Mouse (Mus musculus): Measurements from ENCODE around the gene Thap8. TPM values are rescaled to one million over a fixed set of nuclear protein-coding genes. Genes with fewer than 3 reads are reported as not detected.

Gene Thap8
- polyA plus RNA-seq, 1 experiment from 2014 or later = 0.52 TPM

GRCm38 (mm10) chr7:30309395-30310129 lies 29.7 kb downstream of the Thap8 start:
- Histone ChIP-seq H3K9me3 (no peaks in the 10 kb centered on the region), H3K4me3 (peak overlapping the region; percentile 68), H3K27ac (no peak overlapping the region), H3K36me3 (peaks cover 48% of the 10 kb centered on the region), H3K9ac (peak overlapping the region; percentile 72), H3K27me3 (replicated peaks) (no peaks in the 10 kb centered on the region), H3K4me1 (peaks cover 18% of the 10 kb centered on the region), H3K4me2 (replicated peaks) (peak overlapping the region; percentile 90)
- no peak for ATAC-seq (ENCODE audit: low FRiP score, low read depth)
- WGBS = 68% methylated on average over 15 of the region's 15 CpGs

GRCm38 (mm10) chr7:30310136-30310535 lies 30.2 kb downstream of the Thap8 start:
- no peak overlapping the region for H3K9ac ChIP-seq
- H3K4me2 ChIP-seq (replicated peaks) = no peak overlapping the region
- ATAC-seq (ENCODE audit: low FRiP score, low read depth) = no peak
- H3K27me3 ChIP-seq (replicated peaks) = no peaks in the 10 kb centered on the region
- H3K36me3 ChIP-seq = peaks cover 46% of the 10 kb centered on the region
- H3K9me3 ChIP-seq = no peaks in the 10 kb centered on the region
- WGBS = 94% methylated on average over 12 of the region's 12 CpGs
- peaks cover 21% of the 10 kb centered on the region for H3K4me1 ChIP-seq
- H3K27ac ChIP-seq = no peak overlapping the region
- H3K4me3 ChIP-seq = no peak overlapping the region

DNA sequence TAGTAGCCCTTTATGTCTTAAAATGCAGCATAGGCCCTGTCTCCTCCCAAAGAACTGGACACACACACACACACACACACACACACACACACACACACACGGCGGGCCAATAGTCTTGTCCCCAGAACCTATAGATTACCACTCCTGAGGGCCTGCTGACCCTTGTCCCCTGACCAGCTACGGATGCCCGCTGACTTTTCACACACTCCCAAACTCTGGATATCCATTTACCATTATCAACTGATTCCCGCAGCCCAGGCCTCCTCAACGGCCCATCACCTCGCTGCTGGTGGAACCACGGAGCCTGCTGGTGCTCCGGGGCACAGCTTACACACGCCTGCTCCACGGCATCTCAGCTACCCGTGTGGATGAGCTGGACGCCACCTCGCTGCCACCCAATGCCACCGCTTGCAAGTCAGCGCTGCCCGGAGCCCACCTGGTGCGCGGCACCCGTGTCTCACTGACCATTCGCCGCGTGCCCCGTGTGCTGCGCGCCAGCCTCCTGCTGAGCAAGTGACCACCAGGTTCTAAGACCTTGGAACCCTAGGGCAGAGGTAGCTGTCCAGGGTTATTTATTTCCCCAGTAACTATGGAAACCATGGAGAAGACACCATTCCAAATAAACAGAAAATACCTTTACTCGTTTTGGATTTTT lies 33.9 kb downstream of the Thap8 start:
- no peaks in the 10 kb centered on the region for H3K9me3 ChIP-seq

GRCm38 (mm10) chr7:30314721-30315155 lies 34.8 kb downstream of the Thap8 start, which contains the start of gene Syne4:
Gene Syne4, plus strand, starts transcription at chr7:30314807.
- H3K4me3 ChIP-seq = peak within 1 kb of the TSS; percentile 10; the same call in 1 of the 2 replicates
- H3K36me3 ChIP-seq = peaks cover 27% of the 10 kb centered on the region
- no peak within 1 kb of the TSS for H3K27ac ChIP-seq
- peak within 1 kb of the TSS; percentile 42 for H3K4me2 ChIP-seq (replicated peaks)
- H3K27me3 ChIP-seq (replicated peaks) = no peaks in the 10 kb centered on the region
- H3K9me3 ChIP-seq = no peaks in the 10 kb centered on the region
- ATAC-seq (ENCODE audit: low FRiP score, low read depth) = no peak
- H3K4me1 ChIP-seq = peaks cover 6% of the 10 kb centered on the region
- WGBS = 2% methylated on average over 9 of the region's 9 CpGs
- peak within 1 kb of the TSS; percentile 30; the same call in 1 of the 2 replicates for H3K9ac ChIP-seq

More for the DNA sequence above, 33.9 kb downstream of the Thap8 start:
- no peak for ATAC-seq (ENCODE audit: low FRiP score, low read depth)
- Histone ChIP-seq H3K27ac (no peak overlapping the region), H3K4me3 (no peak overlapping the region), H3K4me1 (peaks cover 14% of the 10 kb centered on the region), H3K36me3 (peaks cover 23% of the 10 kb centered on the region), H3K4me2 (replicated peaks) (no peak overlapping the region), H3K27me3 (replicated peaks) (no peaks in the 10 kb centered on the region), H3K9ac (no peak overlapping the region)
- WGBS = 50% methylated on average over 27 of the region's 27 CpGs

GRCm38 (mm10) chr7:30315559-30316529 lies 36.0 kb downstream of the Thap8 start:
- Histone ChIP-seq H3K9ac (no peak overlapping the region; the same call in 1 of the 2 replicates), H3K4me1 (peaks cover 8% of the 10 kb centered on the region), H3K9me3 (no peaks in the 10 kb centered on the region), H3K36me3 (peaks cover 27% of the 10 kb centered on the region), H3K4me2 (replicated peaks) (no peak overlapping the region), H3K4me3 (no peak overlapping the region), H3K27ac (no peak overlapping the region), H3K27me3 (replicated peaks) (no peaks in the 10 kb centered on the region)
- ATAC-seq (ENCODE audit: low FRiP score, low read depth) = no peak
- WGBS = 83% methylated on average over 13 of the region's 13 CpGs

DNA sequence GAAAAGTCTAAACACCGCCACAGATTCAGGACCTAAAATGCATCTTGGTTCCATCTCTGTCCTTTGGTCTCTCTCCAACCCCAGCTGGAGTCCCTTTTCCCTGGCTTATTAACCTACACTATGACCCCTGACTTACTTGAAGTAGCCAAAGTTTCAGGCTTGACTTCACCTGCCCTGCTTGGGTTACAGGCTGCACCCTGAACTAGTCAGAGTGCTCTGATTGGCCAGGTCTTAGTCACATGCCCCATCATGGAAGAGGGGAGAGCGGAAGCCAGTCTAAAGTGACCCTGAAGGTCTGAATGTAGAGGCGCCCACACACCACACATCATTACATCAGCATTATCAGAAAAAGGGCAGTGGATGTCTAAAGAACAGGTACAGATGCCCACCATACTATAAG lies 38.2 kb downstream of the Thap8 start:
- no peak for ATAC-seq (ENCODE audit: low FRiP score, low read depth)
- Histone ChIP-seq H3K4me2 (replicated peaks) (no peak overlapping the region), H3K27ac (no peak overlapping the region), H3K36me3 (0 out of 2 replicates have a peak, but pooled peaks cover 11% of the 10 kb centered on the region), H3K4me1 (peaks cover 23% of the 10 kb centered on the region), H3K9me3 (no peaks in the 10 kb centered on the region), H3K9ac (no peak overlapping the region), H3K27me3 (replicated peaks) (no peaks in the 10 kb centered on the region), H3K4me3 (no peak overlapping the region)
- WGBS = 92% methylated on average over 3 of the region's 3 CpGs

- H3K27me3 ChIP-seq (replicated peaks) = no peaks in the 10 kb centered on the region
- H3K4me2 ChIP-seq (replicated peaks) = peak overlapping the region; percentile 83
- H3K27ac ChIP-seq = no peak overlapping the region
- H3K4me1 ChIP-seq = peaks cover 18% of the 10 kb centered on the region
- peak overlapping the region; percentile 86; the same call in 1 of the 2 replicates for H3K9ac ChIP-seq
- H3K36me3 ChIP-seq = 0 out of 2 replicates have a peak, but pooled peaks cover 4% of the 10 kb centered on the region
- 0 out of 2 replicates have a peak, but pooled peaks cover 5% of the 10 kb centered on the region for H3K9me3 ChIP-seq
- ATAC-seq (ENCODE audit: low FRiP score, low read depth) = no peak
- WGBS = 91% methylated on average over 2 of the region's 2 CpGs
- H3K4me3 ChIP-seq = peak overlapping the region; percentile 83
Measured at GRCm38 (mm10) chr7:30320946-30321345, 41.1 kb downstream of the Thap8 start.

- H3K4me2 ChIP-seq (replicated peaks) = peak within 1 kb of the TSS; percentile 83
- peaks cover 18% of the 10 kb centered on the region for H3K4me1 ChIP-seq
- 0 out of 2 replicates have a peak, but pooled peaks cover 4% of the 10 kb centered on the region for H3K36me3 ChIP-seq
- peak within 1 kb of the TSS; percentile 83 for H3K4me3 ChIP-seq
- H3K9ac ChIP-seq = peak within 1 kb of the TSS; percentile 86
- H3K27me3 ChIP-seq (replicated peaks) = no peaks in the 10 kb centered on the region
- peak; percentile 71 for ATAC-seq (ENCODE audit: low FRiP score, low read depth)
- 0 out of 2 replicates have a peak, but pooled peaks cover 5% of the 10 kb centered on the region for H3K9me3 ChIP-seq
- H3K27ac ChIP-seq = peak within 1 kb of the TSS; percentile 82
- under 1% methylated on average over 63 of the region's 63 CpGs for WGBS
Measured at GRCm38 (mm10) chr7:30321539-30322284, 41.8 kb downstream of the Thap8 start, which contains the start of gene E130208F15Rik. Gene E130208F15Rik, plus strand, starts transcription at chr7:30321740.

- Histone ChIP-seq H3K9me3 (0 out of 2 replicates have a peak, but pooled peaks cover 5% of the 10 kb centered on the region), H3K4me1 (peaks cover 21% of the 10 kb centered on the region), H3K4me2 (replicated peaks) (peak overlapping the region; percentile 83), H3K36me3 (0 out of 2 replicates have a peak, but pooled peaks cover 4% of the 10 kb centered on the region), H3K4me3 (peak overlapping the region; percentile 83), H3K27me3 (replicated peaks) (0 out of 2 replicates have a peak, but pooled peaks cover 2% of the 10 kb centered on the region), H3K27ac (peak overlapping the region; percentile 82), H3K9ac (peak overlapping the region; percentile 86)
- peak; percentile 99 for ATAC-seq (ENCODE audit: low FRiP score, low read depth)
- under 1% methylated on average over 20 of the region's 20 CpGs for WGBS
Measured at GRCm38 (mm10) chr7:30322285-30322667, 42.4 kb downstream of the Thap8 start.

GRCm38 (mm10) chr7:30322865-30323264 lies 43.0 kb downstream of the Thap8 start:
- Histone ChIP-seq H3K4me1 (peaks cover 22% of the 10 kb centered on the region), H3K36me3 (0 out of 2 replicates have a peak, but pooled peaks cover 4% of the 10 kb centered on the region), H3K4me3 (peak overlapping the region; percentile 83), H3K9ac (0 out of 2 replicates have a peak overlapping the region, but pooled peaks have one; percentile 86), H3K27me3 (replicated peaks) (0 out of 2 replicates have a peak, but pooled peaks cover 5% of the 10 kb centered on the region), H3K27ac (no peak overlapping the region), H3K4me2 (replicated peaks) (peak overlapping the region; percentile 83), H3K9me3 (0 out of 2 replicates have a peak, but pooled peaks cover 5% of the 10 kb centered on the region)
- WGBS = 48% methylated on average over 6 of the region's 6 CpGs
- ATAC-seq (ENCODE audit: low FRiP score, low read depth) = peak; percentile 15
